In the genomic region with DNA sequence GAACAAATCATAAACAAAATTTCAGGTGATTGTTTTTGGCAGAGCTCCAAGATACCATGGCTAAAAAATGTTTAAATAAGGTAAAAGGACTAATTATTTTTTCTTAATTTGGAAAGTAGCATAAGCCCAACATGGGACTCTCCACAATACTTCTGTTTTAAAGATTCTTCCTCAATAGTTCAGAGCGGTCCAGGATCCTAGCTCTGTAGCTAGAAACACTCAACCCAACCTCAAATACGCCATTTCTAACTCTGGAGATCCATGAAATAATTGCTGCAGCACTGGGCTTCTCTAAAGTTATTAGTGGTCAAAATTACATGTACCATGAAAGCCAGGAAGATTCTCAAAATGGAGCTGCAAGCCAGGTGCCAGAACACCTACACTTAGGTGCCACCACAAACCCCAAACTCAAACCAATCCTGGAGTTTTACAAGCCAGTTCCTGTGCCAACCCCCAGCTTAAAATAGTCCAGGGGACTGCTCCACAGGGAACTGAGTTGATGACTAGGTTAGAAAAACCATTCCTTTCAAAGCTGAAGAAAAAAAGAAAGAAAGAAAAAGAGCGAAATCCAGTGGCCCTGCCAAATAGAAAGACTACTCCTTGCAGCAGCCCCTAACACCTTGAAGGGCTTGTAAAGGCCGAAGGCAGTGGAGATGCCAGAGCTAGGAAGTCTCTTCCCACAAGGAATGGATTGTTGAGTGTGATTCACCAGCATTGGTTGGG, we compare ENCODE assay signal across 20 mouse cellular contexts.
"Had no signal": no experiment of that assay in that cellular context is flagged by ENCODE, and none has a peak within 500 bp of the region (broad histone marks: within the 10 kb centered on the region; RNA-seq: fewer than 3 reads in every experiment).

No protein-coding gene starts in this region.

- H3K9me3 ChIP-seq: kidney, embryonic 15.5 days; midbrain, embryonic 13.5 days had no signal

- H3K27ac ChIP-seq: kidney, embryonic 15.5 days; layer of hippocampus, adult 2 months; liver, embryonic 14.5 days; macrophage; midbrain, embryonic 13.5 days; stomach, postnatal 0 days had no signal

- H3K4me1 ChIP-seq: midbrain, embryonic 13.5 days had no signal

- H3K4me2 ChIP-seq: kidney, embryonic 15.5 days; liver, embryonic 11.5 days; lung, embryonic 14.5 days; midbrain, embryonic 13.5 days had no signal

- DNase-seq: kidney, postnatal 10 days; layer of hippocampus, adult 9-11 months; liver, postnatal 0 days; lung, embryonic 14.5 days; right cerebral cortex, adult 18-20 months; right cerebral cortex, postnatal 14 days; right cerebral cortex, postnatal 4 days; thymus, adult 2 months; thymus, postnatal 14 days; thymus, postnatal 4 days had no signal

- H3K9ac ChIP-seq: kidney, embryonic 15.5 days; liver, embryonic 14.5 days; liver, postnatal 0 days; lung, embryonic 14.5 days; midbrain, embryonic 13.5 days had no signal

- H3K4me3 ChIP-seq: kidney, embryonic 15.5 days; layer of hippocampus, adult 2 months; midbrain, embryonic 13.5 days had no signal

- H3K36me3 ChIP-seq: kidney, embryonic 15.5 days; midbrain, embryonic 13.5 days had no signal

- H3K27me3 ChIP-seq: kidney, embryonic 15.5 days; midbrain, embryonic 13.5 days had no signal

- ATAC-seq: inflammation-experienced regulatory T-cells, adult 6 months; intestine, postnatal 0 days; lung, postnatal 0 days; midbrain, embryonic 13.5 days had no signal
